Mouse (Mus musculus): ENCODE results near the gene Slc6a12.
A peak's percentile ranks its signal among the peaks of the same experiment; 100 is the strongest.

The Slc6a12 gene

GRCm38 (mm10) chr6:121343026-121343770 lies at the start of gene Slc6a12:
Gene Slc6a12 (plus strand): TSS chr6:121343076.
- no peak for DNase-seq (ENCODE audit: low spot score in 2 of 2)

DNA sequence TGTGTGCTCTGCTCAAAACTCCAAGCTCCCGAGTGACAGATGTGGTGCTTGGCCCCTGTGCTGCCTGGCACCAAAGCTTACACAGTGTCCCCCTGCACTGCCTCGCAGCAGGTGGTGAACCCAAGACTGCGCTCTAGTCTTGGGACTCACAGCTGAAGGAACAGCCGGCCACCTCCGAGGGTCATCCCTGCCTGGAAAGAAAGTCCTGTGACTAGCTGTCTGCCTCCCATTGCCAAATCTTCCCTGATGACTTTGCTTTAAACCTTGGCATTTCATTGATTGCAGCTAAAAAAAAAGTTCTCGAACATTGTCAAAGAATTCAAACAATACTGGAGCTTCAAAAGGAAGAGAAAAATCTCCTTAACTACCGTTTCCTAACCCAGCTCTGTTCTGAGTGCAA lies 43.6 kb upstream of the Slc6a12 start:
- DNase-seq (ENCODE audit: low spot score in 2 of 2), result no peak

- no peak for DNase-seq (ENCODE audit: low spot score in 2 of 2)
Observed at GRCm38 (mm10) chr6:121299954-121300353, 42.9 kb upstream of the Slc6a12 start, which contains the start of gene Slc6a13. Gene Slc6a13 (plus strand): TSS chr6:121300227.

GRCm38 (mm10) chr6:121300504-121300903 lies 42.4 kb upstream of the Slc6a12 start:
- no peak for DNase-seq (ENCODE audit: low spot score in 2 of 2)

- DNase-seq (ENCODE audit: low spot score in 2 of 2), result no peak
Observed at GRCm38 (mm10) chr6:121303466-121304220, 39.2 kb upstream of the Slc6a12 start.

DNA sequence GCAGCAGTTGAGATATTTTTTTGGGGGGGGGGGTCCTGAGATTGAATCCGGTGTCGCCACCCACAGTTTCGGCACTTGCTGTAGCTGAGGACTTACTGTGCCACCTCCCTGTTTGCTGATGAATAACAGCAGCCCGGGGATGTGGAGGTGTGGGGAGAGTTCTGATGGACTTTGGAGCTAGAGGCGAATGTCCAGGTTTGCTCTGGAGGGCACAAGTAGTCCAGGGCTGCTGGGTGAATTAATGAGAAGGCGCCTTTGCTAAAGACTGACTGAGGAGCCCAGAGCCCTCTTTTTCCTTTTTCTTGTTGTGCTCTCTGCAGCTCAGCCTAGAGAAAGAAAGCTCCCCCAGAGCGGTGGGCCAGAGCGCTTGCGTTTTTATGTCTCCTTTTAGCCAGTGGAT lies 38.2 kb upstream of the Slc6a12 start:
- no peak for DNase-seq (ENCODE audit: low spot score in 2 of 2)

- no peak for DNase-seq (ENCODE audit: low spot score in 2 of 2)
Observed at GRCm38 (mm10) chr6:121305571-121305970, 37.3 kb upstream of the Slc6a12 start.

GRCm38 (mm10) chr6:121310984-121311383 lies 31.9 kb upstream of the Slc6a12 start:
- no peak for DNase-seq (ENCODE audit: low spot score in 2 of 2)

DNA sequence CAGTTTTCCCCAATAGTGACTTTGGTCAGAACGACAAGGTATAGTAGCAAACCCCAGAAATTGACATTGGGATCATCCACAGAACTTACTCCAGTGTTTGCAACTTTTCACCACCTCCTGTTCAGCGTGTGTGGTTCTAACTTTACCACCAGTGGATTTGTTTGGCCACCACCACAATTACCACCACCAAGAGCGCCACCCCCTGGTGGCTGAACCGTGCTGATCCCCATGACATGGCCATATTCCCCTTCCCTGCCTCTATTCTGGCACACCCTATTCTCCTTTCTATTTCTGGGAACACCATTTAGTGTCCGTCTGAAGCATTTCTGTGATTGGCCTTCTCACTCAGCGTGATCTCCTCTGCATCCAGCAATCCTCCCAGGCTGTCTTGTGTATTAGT lies 23.8 kb upstream of the Slc6a12 start:
- DNase-seq (ENCODE audit: low spot score in 2 of 2), result no peak

GRCm38 (mm10) chr6:121322381-121323110 lies 20.3 kb upstream of the Slc6a12 start:
- DNase-seq (ENCODE audit: low spot score in 2 of 2), result no peak

- no peak for DNase-seq (ENCODE audit: low spot score in 2 of 2)
Observed at GRCm38 (mm10) chr6:121325298-121325697, 17.6 kb upstream of the Slc6a12 start.

DNA sequence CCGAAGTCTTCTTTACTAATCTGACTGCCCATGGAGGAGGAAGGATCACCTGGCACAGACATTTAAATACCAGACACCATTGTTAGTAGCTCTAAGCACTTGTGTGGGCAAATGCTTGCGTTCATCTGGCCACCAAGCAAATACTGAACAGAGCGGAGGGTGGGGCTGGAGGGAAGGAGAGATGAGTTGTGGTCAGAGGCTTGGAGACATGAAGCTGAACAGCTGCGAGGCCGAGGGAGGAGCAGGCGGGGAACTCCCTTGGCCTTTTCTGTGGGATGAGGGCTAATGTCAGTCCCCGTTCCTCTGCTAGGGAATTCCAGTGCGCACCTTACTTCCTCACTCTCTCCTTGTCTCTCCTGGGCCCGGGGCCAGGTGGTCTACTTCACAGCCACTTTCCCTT lies 17.1 kb upstream of the Slc6a12 start:
- no peak for DNase-seq (ENCODE audit: low spot score in 2 of 2)

- no peak for DNase-seq (ENCODE audit: low spot score in 2 of 2)
Observed at GRCm38 (mm10) chr6:121326486-121327069, 16.3 kb upstream of the Slc6a12 start.

DNA sequence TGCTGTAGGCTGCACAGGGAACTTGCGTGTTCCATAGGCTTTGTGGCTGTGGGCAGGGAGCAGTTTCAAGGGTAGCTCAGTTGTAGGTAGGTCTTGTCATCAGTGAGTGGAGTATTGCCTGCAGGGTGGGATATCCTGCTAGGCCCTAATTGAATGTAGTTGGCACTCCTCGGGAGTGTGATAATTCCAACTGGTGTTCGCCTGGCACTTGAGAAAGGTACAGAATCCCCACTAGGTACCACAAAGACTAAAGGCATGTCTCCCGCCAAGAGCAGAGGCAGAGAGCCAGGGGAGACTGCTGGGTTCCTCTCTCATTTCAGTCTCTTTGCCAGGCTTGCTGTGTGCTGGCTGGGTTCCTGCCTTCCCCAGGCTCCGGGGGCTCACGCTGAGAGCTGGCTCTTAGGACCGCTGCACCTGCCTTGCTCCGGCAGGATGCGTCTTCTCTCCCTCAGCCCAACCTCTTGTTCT lies 14.4 kb upstream of the Slc6a12 start:
- DNase-seq (ENCODE audit: low spot score in 2 of 2), result peak in 1 of 2 experiments; percentile 38

GRCm38 (mm10) chr6:121329848-121330508 lies 12.9 kb upstream of the Slc6a12 start:
- DNase-seq (ENCODE audit: low spot score in 2 of 2), result peak; percentile 29 to 39

- no peak for DNase-seq (ENCODE audit: low spot score in 2 of 2)
Observed at GRCm38 (mm10) chr6:121335841-121336240, 7.0 kb upstream of the Slc6a12 start.

DNA sequence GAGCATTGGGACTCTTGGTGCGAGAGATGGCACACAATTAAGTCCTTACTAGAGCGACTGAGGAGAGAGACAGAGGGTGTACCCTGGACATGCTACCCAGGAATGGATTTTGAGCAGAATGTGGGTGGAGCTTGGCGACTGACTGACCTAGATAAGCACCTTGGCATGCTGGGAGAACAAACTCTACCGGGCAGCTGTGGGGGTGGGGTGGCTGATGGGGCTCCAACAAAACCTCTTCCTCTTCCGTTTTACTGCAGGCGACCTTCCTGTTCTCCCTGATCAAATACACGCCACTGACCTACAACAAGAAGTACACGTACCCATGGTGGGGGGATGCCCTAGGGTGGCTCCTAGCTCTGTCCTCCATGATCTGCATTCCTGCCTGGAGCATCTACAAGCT lies 6.3 kb upstream of the Slc6a12 start:
- no peak for DNase-seq (ENCODE audit: low spot score in 2 of 2)

DNA sequence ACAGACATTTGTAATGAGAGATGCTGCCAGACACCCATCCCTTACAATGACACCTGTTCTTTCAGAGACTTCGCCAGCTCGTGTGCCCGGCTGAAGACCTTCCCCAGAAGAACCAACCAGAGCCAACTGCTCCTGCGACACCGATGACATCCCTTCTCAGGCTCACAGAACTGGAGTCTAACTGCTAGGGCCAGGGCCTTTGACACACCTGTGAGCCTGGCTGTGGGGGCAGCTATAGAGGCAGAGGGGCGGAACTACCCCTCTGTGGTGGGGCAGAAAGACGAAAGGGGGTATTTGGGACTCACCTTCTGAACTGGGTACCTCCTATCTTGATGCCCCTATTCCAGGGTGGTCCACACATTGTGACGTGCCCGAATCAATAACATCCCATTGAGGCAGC lies 5.6 kb upstream of the Slc6a12 start:
- DNase-seq (ENCODE audit: low spot score in 2 of 2), result no peak

GRCm38 (mm10) chr6:121337770-121338518 lies 4.9 kb upstream of the Slc6a12 start:
- DNase-seq (ENCODE audit: low spot score in 2 of 2), result peak; percentile 63 to 77

DNA sequence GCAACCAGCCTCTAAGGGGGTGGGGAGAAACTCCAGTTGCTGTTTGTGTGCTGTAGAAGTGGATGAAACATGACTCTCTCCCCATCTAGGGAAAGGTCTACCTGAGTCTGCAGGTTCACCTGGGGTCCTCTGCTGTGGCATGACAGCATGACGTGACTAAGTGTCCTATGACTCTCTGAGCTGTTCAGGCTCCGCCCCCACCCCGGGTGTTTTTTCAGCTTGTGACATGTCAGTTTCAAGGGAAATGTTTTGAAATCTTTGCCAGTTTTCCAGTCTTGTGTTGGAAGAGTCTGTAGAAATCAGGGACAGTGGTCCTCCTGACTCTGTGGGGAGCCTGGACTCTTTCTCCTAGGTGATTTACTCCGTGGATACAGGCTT lies 4.4 kb upstream of the Slc6a12 start:
- no peak for DNase-seq (ENCODE audit: low spot score in 2 of 2)

GRCm38 (mm10) chr6:121341650-121342049 lies 1.2 kb upstream of the Slc6a12 start:
- DNase-seq (ENCODE audit: low spot score in 2 of 2), result no peak

Measured in frontal cortex, postnatal 10 days (tissue).